Mouse (Mus musculus): ENCODE results near the gene Hat1. TPM values are rescaled to one million over a fixed set of nuclear protein-coding genes. Genes with fewer than 3 reads are reported as not detected.
A peak's percentile ranks its signal among the peaks of the same experiment; 100 is the strongest.

Hat1 gene
- total RNA-seq, 2 experiments from 2014 or later: 19.2 to 23.1 TPM

DNA sequence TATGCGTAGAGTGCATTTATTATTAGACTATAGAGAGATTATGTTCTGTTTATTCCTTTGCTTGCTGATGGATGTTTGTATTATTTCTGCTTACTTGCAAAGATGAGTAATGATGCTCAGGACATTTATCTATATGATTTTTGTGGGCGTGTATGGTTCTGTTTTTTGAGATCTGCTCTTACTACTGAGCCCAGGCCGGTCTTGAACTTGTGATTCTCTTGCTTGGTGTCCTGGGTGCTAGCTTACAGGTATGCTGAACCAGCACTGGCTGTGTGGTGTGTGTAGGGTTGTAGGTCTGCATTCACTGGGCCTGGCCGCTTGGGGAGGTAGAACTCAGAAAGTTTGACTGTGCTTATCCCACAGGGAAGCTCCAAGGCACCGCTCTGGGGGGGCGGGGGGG lies 72.4 kb downstream of the Hat1 start:
- DNase-seq: no peak
- intact Hi-C loops (cut with DNase I): no loop called here

DNA sequence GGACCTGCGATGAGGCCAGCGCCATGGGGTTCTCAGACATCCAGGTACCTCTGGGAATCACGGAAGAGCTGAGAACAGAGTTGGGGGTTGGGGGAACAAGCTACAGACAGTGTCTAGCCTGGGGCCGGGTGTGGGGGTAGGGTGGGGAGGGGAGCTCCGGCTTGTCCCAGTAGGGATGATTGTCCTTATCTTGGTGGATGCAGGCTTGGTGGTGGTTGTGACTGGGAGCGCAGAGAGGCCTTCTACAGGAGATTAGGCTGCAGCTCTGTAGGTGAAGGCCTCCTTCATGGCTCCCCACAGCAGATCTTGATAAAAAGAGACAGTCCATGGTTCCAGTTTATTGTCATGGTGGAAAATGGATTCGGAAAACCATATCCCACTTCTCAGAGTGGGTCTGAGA lies 72.8 kb downstream of the Hat1 start:
- intact Hi-C loops (cut with DNase I): no loop called here
- DNase-seq: no peak

GRCm38 (mm10) chr2:71462066-71462465 lies 73.3 kb downstream of the Hat1 start:
- DNase-seq: no peak

DNA sequence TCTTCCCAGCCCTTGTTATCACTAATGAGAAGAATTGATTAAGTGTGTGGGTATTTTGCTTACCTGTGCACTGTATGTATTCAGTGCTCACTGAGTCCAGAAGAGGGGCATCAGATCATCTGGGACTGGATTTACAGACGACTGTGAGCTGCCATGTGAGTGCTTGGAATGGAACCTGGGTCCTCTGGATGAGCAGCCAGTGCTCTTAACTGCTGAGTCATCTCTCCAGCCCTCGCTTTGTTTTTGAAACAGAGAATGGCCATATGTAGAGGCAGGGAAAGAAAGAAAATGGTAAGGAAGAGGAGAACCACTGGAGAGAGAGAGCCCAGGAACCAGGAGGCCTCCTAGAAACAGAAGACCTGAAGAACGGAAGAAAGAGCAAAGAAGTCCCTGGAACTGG lies 73.8 kb downstream of the Hat1 start:
- no peak for DNase-seq
- intact Hi-C loops (cut with DNase I): no loop called here

More at GRCm38 (mm10) chr2:71462066-71462465, 73.3 kb downstream of the Hat1 start:
- intact Hi-C loops (cut with DNase I): no loop called here

GRCm38 (mm10) chr2:71466103-71466502 lies 77.3 kb downstream of the Hat1 start:
- intact Hi-C loops (cut with DNase I): no loop called here
- DNase-seq: no peak

DNA sequence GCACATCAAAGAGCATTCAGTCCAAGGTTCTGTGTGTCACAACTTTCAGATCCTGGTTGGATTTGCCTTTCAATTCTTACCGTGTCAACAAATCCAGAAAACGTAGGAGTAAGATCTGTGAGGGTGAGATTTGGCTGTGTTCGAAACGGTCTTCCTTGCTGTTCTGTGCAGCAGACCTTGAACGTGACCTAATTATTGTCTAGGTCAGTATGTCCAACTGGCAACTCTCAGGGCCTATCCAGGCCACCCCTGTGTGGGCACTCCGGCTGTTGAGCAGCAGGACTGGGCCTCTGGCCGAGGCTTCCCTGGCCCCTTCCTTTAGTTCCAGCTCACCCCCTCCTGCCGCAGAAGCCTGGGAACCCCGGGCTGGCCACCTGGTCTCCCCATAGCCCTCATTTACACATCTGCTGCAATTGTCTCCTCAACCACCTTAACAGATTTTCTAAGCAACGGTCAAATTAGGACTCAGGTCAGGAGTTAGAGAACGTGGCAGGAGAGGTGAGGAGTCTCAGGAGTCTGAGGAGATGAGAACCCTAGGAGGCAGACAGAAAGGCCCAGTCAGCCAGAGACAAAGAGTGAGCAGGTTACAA lies 78.2 kb downstream of the Hat1 start:
- intact Hi-C loops (cut with DNase I): no loop called here
- DNase-seq: peak; percentile 54

- DNase-seq: no peak
- intact Hi-C loops (cut with DNase I): no loop called here
These were observed 82.3 kb downstream of the Hat1 start for GRCm38 (mm10) chr2:71471094-71471493.

GRCm38 (mm10) chr2:71473830-71474229 lies 85.1 kb downstream of the Hat1 start:
- intact Hi-C loops (cut with DNase I): no loop called here
- no peak for DNase-seq

GRCm38 (mm10) chr2:71474345-71474744 lies 85.6 kb downstream of the Hat1 start:
- peak; percentile 37 for DNase-seq
- intact Hi-C loops (cut with DNase I): no loop called here

GRCm38 (mm10) chr2:71475311-71475710 lies 86.6 kb downstream of the Hat1 start:
- DNase-seq: no peak
- intact Hi-C loops (cut with DNase I): no loop called here

GRCm38 (mm10) chr2:71475760-71476159 lies 87.0 kb downstream of the Hat1 start:
- no peak for DNase-seq
- intact Hi-C loops (cut with DNase I): no loop called here

GRCm38 (mm10) chr2:71477787-71478186 lies 89.0 kb downstream of the Hat1 start:
- intact Hi-C loops (cut with DNase I): no loop called here
- DNase-seq: no peak

GRCm38 (mm10) chr2:71479917-71480316 lies 91.2 kb downstream of the Hat1 start:
- intact Hi-C loops (cut with DNase I): no loop called here
- DNase-seq: no peak

GRCm38 (mm10) chr2:71481825-71482224 lies 93.1 kb downstream of the Hat1 start:
- no peak for DNase-seq
- intact Hi-C loops (cut with DNase I): no loop called here

DNA sequence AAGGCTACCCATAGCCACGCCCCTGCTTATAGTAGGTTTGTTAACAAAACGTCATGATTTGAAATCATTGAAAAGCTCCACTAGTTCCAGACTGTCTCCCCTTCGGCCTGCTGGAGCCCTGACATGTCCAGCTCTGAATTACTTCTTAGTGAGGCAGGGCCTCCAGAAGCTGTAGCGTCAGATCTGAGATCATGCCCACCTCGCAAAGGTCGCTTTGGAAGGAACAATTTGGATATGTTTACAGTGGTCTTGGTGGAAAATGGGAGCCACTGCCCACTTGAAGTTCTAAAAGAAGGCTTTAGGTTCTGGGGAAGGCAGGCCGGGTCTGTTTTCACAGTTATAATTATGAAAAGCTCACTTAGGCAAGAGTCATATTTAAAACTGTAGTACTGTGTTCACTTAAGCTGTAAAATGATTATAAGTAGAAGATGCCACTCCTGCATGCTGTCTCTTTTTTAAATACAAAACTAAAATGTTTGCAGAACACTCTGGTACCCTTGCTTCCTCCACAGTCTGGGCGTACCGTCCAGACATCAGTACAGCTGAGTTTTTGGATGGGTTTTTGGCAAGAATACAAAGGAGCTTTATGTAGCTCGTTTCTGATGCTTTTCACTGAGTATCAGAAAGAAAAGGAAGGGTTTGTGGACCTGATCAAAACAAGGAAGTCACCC lies 94.4 kb downstream of the Hat1 start:
- intact Hi-C loops (cut with DNase I): no loop called here
- no peak for DNase-seq

GRCm38 (mm10) chr2:71483717-71484066 lies 94.9 kb downstream of the Hat1 start:
- intact Hi-C loops (cut with DNase I): no loop called here
- no peak for DNase-seq

Other genes starting within 250 kb of the Hat1 start
- gene Dync1i2, start 177.3 kb upstream of the Hat1 start, total RNA-seq (2021): 100 to 1,000 TPM; 263 to 268 TPM
- gene Slc25a12, start 21.2 kb upstream of the Hat1 start, total RNA-seq (2021): 100 to 1,000 TPM; 117 to 121 TPM
- gene Metap1d, start 64.3 kb downstream of the Hat1 start, total RNA-seq (2021): 10 to 100 TPM; 21.8 to 23.2 TPM
- 10 to 100 TPM; 52.3 to 63.1 TPM for gene Dlx1, start 139.2 kb downstream of the Hat1 start, total RNA-seq (2021)
- gene Dlx2, start 157.8 kb downstream of the Hat1 start, total RNA-seq (2021): 10 to 100 TPM; 20.6 to 22.4 TPM